Mouse (Mus musculus): ENCODE data around the gene Tspan32.
A peak's percentile ranks its signal among the peaks of the same experiment; 100 is the strongest.

Tspan32 gene

DNA sequence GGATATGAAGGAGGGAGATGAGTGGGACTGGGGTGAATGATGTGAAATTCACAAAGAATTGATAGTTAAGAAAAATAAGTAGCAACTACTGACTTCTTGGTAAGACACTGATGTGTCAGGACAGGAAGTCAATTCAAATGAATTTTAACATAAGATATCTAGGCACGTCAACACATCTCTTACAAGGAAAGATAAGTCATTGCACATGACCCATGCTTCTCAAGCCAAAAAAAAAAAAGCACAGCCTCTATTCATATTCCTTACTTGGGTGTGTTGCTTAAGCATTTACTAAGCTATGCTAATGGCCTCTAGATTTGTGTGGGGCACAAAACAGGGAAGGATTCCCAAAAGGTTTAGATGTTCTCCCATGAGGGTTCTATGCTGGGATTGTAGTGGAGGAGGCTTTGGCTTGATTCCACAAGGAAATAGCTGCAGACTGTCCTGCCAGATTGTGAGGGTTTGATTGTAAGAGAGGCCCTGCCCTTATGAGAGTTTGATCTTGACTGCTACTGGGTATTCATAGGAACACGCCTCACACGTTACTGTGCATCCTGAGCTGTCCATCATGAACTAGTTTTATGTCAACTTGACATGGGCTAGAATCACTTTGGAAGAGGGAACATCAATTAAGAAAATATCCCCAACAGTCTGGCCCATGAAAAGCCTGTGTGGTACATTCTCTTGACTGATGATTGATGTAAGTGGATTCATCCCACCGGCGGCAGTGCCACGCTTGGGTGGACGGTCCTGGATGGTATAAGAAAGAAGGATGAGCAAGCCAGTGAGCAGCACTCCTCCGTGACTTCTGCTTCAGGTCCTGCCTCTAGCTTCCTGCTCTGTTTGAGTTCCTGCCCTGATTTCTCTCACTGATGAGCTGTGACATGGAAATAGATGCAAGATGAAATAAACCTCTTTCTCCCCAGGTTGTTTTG lies 29.9 kb downstream of the Tspan32 start:
- no peak for DNase-seq

DNA sequence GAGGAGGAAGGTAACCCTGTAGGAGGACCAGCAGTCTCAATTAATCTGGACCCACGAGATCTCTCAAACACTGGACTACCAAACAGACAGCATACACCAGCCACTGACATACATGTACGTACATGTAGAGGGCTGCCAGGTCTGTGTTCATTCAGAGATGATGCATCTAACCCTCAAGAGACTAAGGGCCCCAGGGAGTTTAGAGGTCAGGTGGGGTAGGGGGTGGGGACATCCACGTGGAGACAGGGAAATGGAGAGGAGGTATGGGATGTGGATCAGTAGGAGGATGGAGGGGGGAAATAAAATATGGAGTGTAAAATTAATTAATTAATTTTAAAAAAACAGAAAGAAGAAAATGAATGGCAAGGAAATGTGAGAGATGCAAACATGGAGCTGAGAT lies 31.9 kb downstream of the Tspan32 start:
- DNase-seq: no peak

DNA sequence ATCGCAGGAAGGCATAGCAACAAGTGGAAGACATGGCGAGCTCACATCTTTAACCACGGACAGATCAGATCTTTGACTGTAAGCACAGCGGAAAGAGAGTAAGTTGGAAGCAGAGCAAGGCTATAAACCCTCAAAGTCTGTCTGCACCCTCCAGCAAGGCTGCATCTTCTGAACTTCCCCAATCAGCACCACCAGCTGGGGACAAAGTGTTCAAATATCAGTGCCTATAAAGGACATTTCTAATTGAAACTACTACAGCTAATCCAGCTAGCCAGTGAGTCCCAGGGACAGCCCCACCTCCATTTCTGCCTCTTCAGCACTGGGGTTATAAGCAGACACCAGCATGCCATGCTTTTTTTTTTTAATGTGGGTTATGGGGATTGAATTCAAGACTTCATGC lies 32.5 kb downstream of the Tspan32 start:
- no peak for DNase-seq

DNA sequence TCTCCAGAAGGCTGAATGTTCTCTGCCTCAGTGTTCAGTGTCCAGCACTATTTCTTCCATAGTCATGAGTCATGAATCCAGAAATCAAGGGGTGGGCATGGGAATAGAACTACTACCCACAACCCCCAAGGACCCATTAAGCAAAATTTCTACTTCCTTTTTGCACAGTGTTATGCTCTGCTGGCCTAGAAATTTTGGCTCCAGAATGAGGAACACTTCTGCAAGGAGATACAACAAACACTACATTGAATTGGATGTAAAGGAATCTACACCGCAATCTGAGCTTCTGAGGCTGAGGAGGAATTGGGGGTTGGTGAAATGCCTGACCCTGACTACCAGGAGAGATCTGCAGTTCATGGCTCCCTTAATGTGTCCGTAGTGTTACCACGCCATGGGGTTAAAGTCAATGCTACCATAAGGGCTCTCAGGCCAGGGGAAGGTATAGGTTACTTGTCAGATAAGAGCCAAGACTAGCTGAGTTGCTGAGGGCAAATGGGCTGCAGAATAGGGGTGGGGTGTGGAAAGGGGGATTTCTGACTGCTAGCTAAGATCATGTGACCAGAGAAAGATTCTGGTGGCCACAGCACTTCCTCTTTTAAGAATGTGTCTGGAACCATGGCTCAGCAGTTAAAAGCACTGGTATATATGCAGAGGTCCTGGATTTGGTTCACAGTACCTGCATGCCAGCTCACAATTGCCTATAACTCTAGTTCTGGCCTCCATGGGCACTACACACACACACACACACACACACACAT lies 33.5 kb downstream of the Tspan32 start:
- DNase-seq: no peak

DNA sequence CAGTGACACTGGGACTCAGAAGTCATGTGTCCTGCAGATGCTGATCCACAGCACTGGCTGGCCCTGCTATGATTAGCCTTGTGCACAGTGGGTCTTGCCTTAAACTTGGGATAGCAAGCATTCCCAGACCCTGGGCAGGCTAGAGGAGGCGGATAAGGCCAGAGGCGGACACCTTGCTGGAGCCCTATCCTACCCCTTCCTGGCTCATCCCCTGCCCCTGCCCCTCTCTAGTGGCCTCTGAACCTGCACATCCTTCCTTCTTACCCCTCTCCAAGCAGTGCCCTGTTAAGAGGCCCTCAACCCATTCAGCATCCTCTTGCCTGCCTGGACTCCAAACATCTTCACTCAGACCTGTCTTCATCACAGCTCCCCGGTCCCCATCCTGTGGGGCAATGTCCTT lies 35.7 kb downstream of the Tspan32 start:
- no peak for DNase-seq

DNA sequence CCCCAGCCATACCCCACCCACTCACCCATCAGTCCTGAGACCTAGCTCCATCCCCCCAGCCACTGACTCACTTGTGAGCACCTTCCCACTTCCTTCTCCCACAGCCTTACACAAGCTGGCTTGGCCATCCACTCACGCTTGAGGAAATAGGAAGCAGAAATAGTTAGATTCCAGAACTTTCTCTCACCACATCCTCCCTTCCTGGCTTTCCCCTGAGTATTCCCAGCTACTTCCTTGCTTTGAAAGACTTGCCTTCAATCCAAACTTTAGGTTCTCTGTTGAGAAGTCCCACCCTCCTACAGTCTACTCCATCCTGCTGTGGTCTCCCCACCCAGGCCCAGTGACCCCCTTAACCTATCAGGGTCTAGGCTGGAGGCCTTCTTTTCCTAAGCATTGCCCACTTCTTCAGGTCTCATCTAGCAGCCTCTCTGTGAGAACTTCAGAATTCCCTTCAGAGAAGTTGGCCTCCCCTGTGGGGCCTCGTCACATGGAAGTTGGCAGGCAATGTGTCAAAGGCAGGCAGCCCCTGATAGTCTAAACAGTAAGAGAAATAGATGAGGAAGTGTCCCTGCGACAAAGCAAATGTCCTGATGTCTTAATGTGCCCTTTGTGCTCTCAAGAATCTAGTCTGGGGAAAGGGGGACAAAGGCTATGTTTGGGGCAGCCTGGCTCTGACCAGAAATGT lies 36.4 kb downstream of the Tspan32 start:
- no peak for DNase-seq

DNA sequence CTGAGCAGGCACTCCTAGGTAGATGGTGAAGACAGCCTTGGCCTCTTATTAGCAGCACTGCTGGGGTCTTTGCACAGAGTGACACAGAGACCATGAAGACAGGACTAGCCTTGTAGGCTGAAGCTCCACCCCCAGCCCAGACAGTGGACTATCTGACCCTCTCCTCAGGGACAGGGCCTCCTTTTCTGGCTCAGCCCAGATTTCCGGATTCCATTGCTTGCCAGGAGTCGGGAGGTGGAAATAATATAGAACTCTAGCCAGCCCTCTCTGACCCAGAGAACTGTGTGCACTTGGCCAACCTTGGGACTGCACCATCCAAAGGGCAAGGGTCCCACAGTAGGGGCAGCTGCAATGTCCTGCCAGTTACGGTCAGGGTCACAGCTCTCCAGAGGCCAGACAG lies 37.2 kb downstream of the Tspan32 start:
- DNase-seq: no peak

DNA sequence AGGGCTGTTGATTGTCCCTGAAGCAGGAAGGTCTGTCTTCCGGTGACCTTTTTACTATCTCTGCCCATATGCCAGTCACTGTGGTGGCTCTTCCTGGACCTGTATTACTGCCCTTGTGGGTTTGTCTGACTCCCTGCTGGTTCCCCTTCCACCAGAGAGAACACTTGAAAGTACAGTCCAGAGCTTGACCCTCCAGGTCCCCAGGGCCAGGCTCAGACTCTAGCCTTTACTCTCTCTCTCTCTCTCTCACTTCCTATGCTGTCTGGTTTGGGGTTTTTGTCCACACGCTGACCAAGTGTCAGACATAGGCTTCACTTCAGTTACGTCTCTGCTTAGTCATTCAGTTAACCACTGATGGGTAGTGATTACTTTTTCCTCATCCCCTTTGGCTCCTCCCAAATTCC lies 38.1 kb downstream of the Tspan32 start:
- DNase-seq: no peak

DNA sequence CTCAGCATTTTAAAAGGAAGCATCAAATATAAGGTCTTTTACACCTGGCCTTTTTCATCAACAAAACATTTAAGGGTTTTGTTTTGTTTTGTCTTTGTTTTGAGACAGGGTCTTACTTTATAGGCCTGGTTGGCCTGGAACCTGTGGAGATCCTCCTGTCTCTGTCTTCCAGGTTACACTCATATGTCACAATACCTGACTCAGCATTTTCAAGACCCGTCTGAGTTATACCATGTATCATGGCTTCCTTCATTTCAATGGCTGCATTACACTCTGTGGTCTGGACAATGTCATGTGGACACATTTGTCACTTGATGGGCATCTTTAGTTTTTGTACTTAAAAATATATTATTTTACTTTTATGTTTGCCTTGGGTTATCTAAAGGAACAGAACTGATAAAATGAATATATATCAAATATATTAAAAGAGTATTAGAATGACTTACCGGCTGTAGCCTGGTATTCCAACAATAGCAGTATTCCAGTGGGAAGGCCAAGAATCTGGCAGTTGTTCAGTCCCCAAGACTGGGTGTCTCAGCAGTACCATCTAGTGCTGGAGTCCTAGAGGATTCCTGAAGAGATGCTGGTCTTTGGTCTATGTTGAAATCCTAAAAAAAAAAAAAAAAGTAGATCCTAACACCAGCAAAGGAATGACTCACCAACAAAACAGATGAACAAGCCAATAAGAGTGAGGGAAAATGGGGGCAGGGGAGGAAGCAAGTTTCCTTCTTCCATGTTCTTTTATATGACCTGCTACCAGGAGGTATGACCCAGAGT lies 39.4 kb downstream of the Tspan32 start:
- DNase-seq: no peak

DNA sequence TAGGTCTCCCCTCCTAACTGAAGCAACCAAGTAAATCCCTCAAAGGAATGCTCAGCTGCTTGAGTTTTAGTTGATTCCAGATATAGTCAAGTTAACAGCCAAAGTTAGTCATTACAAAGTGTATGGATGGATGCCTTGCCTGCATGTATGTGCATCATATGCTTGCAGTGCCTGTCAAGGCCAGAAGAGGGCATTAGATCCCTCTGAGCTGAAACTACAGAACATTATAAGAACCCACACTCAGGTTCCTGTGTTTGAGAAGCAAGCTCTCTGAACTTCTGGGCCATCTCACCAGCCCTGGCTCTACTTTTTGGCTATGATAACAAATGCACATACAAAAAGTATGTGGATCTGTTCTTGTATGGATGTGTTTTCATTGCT lies 40.0 kb downstream of the Tspan32 start:
- no peak for DNase-seq

DNA sequence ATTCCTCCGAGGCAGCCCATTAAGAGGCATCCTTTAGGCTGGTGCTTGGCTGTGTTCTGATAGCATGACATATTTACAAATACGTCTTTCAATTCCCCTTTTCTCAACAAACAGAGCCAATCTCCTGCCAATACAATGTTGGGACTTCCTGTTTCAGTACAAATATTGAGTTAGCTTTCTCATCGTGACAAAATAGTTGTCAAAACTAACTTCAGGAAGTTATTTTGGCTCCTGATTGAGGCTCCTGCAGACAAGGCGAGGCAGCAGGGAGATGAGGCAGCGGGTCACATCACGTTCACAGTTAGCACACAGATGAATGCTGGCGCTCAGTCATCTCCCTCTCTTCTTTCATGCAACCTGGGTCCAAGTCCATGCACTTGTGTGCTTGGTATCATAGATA lies 41.5 kb downstream of the Tspan32 start:
- no peak for DNase-seq

DNA sequence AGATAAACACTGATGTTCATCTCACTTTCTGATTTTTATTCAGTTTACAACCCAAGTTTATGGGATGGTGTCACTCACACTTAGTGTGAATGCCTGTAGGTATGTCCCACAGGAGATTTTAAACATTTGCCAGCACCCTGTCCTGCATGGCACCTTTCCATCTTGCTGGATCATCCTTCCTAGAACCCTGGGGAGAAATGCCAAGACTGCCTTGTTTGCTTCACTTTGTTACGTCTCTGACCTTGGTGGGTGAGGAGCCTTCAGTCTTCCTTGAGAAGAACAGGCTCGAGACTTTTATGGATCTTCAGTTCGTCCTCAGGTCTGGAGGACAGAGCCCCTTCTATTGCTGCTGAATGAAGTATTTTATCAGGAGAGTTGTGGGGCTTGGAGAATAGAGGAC lies 44.5 kb downstream of the Tspan32 start:
- DNase-seq: no peak

DNA sequence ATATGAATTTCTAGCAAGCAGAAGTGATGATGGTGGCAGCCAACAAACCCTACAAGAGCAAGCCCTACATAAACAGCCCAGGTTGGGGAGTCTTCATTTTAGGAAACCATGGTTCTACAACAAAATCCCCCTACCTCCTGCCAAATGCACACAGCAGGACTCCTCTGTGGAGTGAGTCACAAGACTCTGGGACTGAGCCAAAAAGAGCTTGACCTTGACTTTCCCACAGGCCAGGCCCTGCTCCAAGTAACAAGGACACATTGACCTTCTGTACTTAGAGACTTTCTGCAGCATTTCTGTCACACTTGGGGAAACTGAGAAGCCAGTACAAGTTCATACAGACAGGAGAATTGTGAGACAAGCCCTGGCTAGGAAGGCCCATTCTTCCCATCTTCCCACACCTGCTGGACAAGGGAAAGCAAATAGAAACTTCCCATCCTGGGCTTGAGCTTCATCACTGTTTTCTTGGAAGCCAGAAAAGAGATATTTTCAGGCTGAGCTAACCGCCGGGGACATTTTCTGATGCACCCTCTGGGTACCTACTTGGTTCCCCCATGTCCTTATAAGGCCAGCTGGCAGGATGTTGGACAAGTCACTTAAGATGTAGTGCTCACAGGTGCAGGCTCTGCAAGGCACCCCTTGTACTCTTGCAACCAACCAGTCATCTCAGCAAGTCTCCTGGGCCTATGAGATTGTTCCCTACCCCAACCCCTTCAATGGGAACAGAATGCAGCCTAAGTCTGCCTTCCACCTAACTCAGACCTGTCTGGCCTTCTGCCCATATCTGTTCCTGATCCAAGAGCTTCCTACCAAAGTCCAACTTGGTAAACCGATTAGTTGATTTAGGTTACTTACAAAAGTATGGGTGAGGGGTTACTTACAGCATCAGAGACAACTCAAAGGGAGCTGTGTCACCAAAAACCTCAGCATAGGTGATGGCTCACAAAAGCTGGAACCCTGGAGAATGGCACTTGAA lies 45.3 kb downstream of the Tspan32 start:
- no peak for DNase-seq

DNA sequence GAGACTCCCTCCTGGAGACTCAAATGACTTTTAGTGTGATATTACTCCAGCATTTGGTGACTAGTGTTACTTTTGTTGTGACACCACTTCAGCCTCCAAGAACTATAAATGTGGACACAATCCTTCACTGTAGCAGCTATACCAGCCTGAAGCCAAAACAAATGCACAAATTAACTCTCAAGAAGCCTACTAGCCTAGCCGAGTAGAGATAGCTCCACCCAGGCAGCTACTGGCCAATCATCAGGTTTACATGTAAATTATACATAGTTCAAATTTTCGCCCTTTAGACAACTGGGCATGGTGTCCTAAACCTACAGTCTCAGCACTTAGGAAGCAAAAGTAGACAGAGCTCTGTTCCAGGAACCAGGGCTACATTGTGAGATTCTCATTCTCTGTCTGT lies 46.5 kb downstream of the Tspan32 start:
- no peak for DNase-seq

DNA sequence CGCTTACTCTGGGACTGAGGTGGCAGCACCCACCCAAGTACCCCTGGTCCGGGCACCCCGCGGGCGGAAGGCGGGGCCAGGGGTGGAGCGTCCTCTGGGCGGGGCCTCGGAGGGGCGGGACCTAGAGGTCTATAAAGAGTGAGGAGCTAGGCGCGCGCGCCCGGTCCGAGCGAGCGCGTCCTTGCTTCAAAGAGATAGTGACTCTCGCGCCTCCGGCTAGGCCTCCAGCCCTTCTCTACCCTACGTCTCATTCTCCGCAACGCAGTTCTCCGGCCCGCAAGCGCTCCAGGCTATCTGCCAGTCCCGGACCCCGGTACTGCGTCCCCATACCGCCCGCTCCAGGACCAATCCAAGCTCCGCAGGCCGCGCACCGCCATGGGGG lies 47.8 kb downstream of the Tspan32 start, which contains the start of gene Cd81:
TSS of gene Cd81 (plus strand) at position 114 of the 382 bp plus-strand sequence.
- peak; percentile 93 to 96 for DNase-seq

DNA sequence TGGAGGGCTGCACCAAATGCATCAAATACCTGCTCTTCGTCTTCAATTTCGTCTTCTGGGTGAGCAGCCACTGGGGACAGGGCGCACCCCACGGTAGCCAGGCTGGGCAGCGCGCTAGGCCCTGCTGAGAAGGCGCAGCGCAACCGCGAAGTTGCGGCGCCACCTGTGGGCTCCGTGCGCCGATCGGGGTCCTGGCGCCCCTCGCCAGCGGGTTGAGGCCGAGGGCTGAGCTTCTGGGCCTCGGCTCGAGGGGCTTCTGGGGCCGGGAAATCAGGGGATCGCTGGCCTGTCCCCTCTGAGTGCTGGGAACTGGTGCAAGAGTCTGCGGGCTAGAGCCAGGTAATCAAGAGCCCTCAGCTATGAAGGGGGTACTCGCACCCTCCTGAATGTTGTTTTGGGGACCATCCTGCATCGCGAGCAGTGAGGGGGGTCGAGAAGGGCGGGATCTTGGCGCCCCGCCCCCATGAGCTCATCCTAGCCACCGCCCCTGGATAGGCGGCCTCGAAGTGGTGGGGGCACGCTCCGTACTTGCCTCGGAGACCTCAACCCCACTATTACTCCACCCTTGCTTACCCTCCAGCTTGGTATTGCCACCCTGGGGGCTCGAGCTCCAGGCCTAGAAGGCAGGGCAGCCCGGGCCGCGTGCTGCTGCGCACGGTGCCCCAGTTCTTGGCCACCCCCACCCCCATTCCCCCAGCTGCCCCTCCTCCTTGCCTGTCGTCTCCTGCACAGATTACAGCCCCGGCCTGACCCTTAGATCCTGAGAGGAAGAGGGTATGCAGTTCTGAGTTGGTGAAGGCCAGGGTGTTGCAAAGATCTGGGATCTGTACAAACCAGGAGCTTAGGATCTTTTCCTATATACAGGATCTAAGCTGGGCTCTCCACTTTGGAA lies 48.4 kb downstream of the Tspan32 start:
- DNase-seq: peak; percentile 77 to 84

DNA sequence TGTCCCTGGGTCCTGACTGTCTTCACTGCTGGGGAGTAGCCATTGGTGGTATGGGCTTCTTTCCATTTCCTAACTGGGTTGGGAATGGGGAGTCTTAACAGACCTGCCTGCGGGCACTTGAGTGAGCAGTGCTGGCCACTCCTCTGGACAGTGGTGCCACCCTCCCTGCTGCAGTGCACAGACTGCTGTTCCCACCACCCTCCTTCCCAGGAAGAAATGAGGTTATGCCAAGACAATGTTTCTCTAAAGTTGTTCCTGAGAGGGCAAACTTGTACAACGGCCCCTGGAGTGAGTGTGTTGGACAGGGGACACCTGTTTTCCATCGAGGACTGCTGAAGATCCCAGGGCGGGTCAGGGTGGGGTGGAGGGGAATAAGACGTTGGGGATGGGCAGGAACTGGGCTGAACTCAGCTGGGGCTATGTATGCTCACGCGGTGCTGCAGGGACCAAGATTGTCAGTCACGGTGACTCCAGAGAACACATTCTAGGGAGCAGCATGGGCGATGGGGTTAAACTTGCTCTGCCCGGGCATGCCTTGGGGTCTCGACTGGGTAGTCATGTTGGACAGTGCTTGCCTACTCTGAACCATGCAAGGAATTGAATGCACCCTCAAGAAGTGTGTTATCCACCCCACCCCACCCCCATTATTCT lies 49.2 kb downstream of the Tspan32 start:
- DNase-seq: no peak

DNA sequence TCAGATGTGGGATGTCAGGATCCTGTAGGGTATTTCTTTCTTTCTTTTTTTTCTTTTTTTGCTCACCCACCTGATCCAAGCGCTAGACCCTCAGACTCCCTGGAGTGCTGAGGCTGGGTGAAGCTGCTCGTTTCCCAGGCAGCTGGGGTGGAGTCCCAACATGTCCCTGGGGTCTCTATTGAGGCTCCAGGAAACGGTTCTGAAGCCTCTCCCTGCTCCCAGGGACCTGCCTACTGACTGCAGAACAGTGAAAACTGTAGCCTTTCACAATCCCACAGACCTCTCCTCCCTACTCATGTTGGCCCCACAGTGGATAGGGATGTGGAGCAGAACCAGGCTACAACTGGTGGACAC lies 49.7 kb downstream of the Tspan32 start:
- no peak for DNase-seq

DNA sequence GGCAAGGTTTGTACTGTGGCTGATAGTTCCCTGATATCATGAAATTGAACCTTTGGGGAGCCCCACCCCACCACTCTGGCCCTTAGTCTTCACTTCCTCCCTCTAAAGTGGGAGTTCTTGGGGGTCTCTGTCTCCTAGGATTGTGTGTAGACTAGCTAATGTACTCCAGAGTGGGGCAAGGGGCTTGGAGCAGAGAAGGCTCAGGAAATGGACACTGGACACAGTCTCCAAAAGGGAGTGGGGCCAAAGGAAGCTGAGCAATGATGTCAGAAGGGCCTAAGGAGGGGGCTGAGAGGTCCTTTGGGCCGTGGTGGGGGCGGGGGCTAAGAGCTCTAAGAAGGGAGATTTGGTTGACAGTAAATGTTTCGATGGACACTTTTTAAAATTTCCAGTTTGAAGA lies 50.2 kb downstream of the Tspan32 start:
- DNase-seq: no peak
